Mouse (Mus musculus) monocyte, adult 5-6 weeks (primary cell): Measurements from ENCODE around the gene Mid1. TPM values are rescaled to one million over a fixed set of nuclear protein-coding genes. Genes with fewer than 3 reads are reported as not detected.
"Not testable (repeated sequence)": the region's sequence is repeated elsewhere in the genome, so short reads cannot be mapped to it uniquely, and the experiment has no call there.

Source experiments
- ATAC-seq: fragments of 153-309, 156-312 bp; replicated peaks from 2 replicates; pipeline ENCODE4 v1.8.0; 2017; ENCODE audit warnings: mild to moderate bottlenecking; ENCODE audit not compliant: low TSS enrichment, insufficient number of reproducible peaks, severe bottlenecking, poor library complexity, low FRiP score
- total RNA-seq: library from RNA; stranded (forward); fragments of 200-1000, 200-491, 200-594 nt; gene quantifications from 3 replicates; pipeline ENCODE4 v1.2.3, GENCODE M21; 2017

Mid1 gene
- total RNA-seq, 1 experiment from 2014 or later = 1.7 TPM

- no peak for ATAC-seq
Observed at GRCm38 (mm10) chrX:169933228-169933627, 248.2 kb downstream of the Mid1 start.

GRCm38 (mm10) chrX:169937119-169937719, 252.2 kb downstream of the Mid1 start:
- no peak for ATAC-seq

GRCm38 (mm10) chrX:169940531-169940930, 255.5 kb downstream of the Mid1 start:
- ATAC-seq = no peak

DNA sequence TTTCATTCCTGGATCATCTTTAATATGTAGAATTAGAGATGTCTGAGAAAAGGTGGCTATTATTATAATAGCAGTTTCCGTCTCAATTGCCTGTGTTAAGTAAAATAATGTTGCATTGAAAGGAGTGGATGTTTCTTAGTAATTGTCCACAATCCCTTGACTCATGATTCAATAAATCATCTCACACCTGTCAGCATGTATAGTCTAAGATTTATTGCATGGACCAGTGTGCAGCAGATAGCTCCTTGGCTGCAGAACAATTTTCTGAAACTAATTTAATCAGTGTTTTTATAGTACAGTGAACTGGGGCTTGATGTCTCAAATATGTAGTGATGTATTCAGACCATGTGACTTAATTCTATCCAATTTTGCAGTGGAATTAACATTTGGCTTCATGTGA, 265.6 kb downstream of the Mid1 start:
- ATAC-seq = no peak

DNA sequence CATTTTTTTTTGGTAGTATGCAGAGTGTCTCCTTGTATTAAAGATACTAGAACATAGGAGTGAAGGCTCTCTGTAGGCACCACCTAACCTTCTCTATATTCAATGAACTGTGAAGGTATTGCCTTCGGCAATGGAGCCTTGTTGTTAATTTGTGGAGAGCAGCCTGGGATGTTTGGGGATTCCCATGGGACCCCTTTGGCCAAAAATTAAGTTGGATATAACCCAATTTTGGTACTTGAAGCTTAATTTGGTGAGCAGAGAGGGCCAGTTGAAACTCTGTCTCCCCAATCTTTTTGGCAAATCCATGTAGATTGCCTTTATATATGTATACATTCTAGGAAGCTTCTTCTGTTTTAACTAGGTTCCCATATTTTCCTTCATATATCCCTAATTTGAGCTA, 284.3 kb downstream of the Mid1 start:
- ATAC-seq = no peak

DNA sequence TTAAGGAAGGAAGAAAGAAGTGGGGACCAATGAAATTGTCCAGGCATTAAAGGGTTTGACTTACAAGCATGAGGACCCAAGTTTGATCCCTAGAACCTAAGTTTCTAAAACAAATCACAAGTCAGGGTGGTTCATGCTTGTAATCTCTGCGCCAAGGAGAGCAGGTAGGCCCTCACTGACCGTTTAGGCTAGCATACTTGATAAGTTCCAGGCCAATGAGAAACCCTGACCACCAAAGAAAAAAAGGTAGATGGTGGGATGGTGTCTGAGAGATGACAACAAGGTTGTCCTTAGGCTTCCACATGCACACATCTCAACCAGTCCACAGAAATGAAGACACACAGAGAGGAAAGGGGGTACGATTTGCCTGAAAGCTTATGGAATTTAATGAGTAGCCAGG, 284.8 kb downstream of the Mid1 start:
- ATAC-seq = not testable (repeated sequence)

DNA sequence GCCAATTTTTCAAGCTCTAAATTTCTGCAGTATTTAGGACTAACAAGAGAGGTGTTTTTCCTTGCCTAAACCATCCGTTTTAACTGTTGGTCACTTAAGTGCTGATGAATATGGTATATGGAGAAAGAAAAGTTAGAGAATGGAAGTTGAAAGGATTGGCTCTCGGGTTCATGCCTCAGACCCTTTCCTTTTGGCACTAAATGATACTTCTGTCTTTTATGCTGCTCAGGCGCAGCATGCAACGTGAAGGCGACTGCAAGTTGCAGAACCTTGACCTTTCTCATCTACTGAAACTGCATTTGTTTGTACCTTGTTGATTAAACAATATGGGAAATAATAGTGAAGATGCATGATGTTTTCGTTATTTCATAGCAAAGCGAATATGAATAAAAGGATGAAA, 285.5 kb downstream of the Mid1 start:
- ATAC-seq = not testable (repeated sequence)

- not testable (repeated sequence) for ATAC-seq
Observed at GRCm38 (mm10) chrX:169971562-169971961, 286.6 kb downstream of the Mid1 start.

GRCm38 (mm10) chrX:169972131-169972530, 287.1 kb downstream of the Mid1 start:
- not testable (repeated sequence) for ATAC-seq

- ATAC-seq = peak; percentile 62
Observed at GRCm38 (mm10) chrX:169972791-169973494, 287.9 kb downstream of the Mid1 start.

DNA sequence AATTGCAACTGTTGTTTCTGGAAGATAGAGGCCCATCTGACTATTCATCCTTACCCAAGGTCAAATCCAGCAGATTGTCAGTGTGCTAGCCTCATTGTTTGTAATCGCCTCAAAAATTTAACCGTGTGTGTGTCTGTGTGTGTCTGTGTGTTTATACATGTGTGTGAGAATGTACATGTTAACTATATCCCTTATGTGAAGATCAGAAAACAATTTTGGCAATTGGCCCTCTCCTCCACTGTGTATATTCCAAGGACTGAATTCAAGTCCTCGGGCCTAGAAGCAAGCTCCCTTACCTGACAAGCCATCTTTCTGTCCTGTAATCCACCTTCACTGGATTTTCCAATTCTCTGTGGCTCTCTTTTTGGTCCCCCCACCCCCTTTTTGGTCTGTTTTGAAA, 288.8 kb downstream of the Mid1 start:
- 0 out of 2 replicates have a peak, but pooled peaks have one; percentile 2 for ATAC-seq

DNA sequence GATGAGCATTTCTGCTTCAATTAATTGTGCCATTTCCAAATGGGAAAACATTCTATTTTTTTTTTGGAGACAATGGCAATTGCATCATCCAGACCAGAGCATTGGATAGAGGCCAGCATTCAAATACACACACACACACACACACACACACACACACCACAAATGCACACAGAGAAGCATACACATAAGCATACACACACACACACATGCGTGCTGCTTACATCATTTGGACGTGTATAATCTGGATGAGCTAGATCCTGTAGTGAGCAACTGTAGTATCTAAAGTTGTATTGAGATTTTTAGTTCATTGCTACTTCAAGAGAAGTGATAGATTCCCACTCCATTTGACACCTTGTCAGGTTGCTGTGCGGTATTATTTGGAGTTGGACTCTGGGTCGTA, 289.5 kb downstream of the Mid1 start:
- ATAC-seq = not testable (repeated sequence)

- ATAC-seq = not testable (repeated sequence)
Observed at GRCm38 (mm10) chrX:169974974-169975373, 290.0 kb downstream of the Mid1 start.

- ATAC-seq = not testable (repeated sequence)
Observed at GRCm38 (mm10) chrX:169975681-169976131, 290.7 kb downstream of the Mid1 start.

DNA sequence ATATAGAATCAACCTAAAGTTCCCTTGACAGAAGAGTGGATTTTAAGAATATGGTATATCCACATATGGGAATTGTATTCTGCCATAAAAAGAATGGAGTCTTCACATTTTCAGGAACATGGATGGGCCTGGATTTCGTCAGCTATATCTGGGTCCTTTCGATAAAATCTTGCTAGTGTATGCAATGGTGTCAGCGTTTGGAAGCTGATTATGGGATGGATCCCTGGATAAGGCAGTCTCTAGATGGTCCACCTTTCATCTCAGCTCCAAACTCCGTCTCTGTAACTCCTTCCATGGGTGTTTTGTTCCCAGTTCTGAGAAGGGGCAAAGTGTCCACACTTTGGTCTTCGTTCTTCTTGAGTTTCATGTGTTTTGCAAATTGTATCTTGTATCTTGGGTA, 291.3 kb downstream of the Mid1 start:
- not testable (repeated sequence) for ATAC-seq

- not testable (repeated sequence) for ATAC-seq
Observed at GRCm38 (mm10) chrX:169977856-169978435, 292.9 kb downstream of the Mid1 start.

DNA sequence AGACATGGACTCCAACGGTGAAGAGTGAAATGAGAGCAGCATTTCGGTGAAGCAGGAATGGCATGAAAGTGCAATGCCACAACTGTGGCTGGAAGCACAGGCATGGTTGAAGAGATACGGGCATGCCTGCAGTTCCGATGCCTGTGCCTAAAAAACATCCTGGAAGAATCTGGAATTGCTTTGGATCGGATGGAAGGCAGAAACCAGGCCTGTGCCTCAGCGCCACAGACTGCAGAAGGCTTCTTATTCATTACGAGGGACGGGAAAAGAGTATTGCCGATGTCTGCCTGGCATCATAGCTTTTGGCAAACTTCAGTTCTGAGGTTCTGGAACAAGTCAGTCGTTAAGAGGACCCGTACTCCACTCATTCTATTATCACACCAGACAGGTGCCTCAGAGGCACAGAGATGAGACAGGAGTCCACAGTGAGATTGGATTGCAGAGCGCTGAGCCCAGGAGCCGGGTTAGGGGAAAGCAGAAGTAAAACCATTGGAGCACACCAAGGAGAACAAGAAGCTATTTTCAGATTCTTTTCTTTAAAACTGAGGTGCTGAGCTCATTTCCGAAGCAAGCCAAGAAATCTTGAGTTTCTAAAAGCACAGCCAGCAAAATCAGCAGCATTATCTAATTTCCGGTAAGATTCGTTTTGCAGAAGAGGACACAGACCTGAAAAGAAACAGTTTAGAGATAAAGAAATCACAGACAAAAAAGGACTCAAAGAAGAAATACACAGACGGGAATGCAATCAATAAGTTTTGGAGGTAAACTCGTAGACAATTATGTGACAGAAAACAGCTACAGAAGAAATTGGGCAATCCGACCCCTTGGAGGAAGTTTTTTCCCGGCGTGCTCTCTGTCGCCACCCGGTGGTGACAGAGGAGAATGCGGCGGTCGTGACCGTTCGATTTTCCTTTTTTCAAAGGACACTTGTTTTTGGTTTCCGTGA, 293.7 kb downstream of the Mid1 start:
- ATAC-seq = peak; percentile 12

- not testable (repeated sequence) for ATAC-seq
Observed at GRCm38 (mm10) chrX:169979461-169980202, 294.6 kb downstream of the Mid1 start.
